Mouse (Mus musculus) G1E-ER4 (cell line): Measurements from ENCODE around the gene Ccr7. TPM values are rescaled to one million over a fixed set of nuclear protein-coding genes. Genes with fewer than 3 reads are reported as not detected.

Source experiments
- GATA1 ChIP-seq: IDR thresholded peaks from one replicate; pipeline ENCODE4 v1.8.0; 2012; ENCODE audit warnings: low read length, inconsistent platforms
- polyA plus RNA-seq: library from polyadenylated mRNA; stranded (reverse); fragments of >175 nt; gene quantifications from 2 replicates; pipeline ENCODE4 v1.2.3, GENCODE M21; 2012

Gene Ccr7
- polyA plus RNA-seq, 1 experiment = not detected

- no peak for TF ChIP-seq GATA1
Observed at GRCm38 (mm10) chr11:99113111-99113510, 41.8 kb downstream of the Ccr7 start.

GRCm38 (mm10) chr11:99112700-99113099, 42.2 kb downstream of the Ccr7 start:
- no peak for TF ChIP-seq GATA1

- TF ChIP-seq GATA1 = no peak
Observed at GRCm38 (mm10) chr11:99111631-99112030, 43.2 kb downstream of the Ccr7 start.

GRCm38 (mm10) chr11:99111155-99111554, 43.7 kb downstream of the Ccr7 start:
- no peak for TF ChIP-seq GATA1

- no peak for TF ChIP-seq GATA1
Observed at GRCm38 (mm10) chr11:99110370-99111110, 44.3 kb downstream of the Ccr7 start.

GRCm38 (mm10) chr11:99108296-99108695, 46.6 kb downstream of the Ccr7 start:
- no peak for TF ChIP-seq GATA1

GRCm38 (mm10) chr11:99105981-99106726, 48.7 kb downstream of the Ccr7 start:
- no peak for TF ChIP-seq GATA1

- peak; percentile 65 for TF ChIP-seq GATA1
Observed at GRCm38 (mm10) chr11:99104609-99105410, 50.1 kb downstream of the Ccr7 start.

- no peak for TF ChIP-seq GATA1
Observed at GRCm38 (mm10) chr11:99102575-99103270, 52.2 kb downstream of the Ccr7 start.

- no peak for TF ChIP-seq GATA1
Observed at GRCm38 (mm10) chr11:99101693-99102092, 53.2 kb downstream of the Ccr7 start.

- TF ChIP-seq GATA1 = no peak
Observed at GRCm38 (mm10) chr11:99100215-99100614, 54.7 kb downstream of the Ccr7 start.

- TF ChIP-seq GATA1 = no peak
Observed at GRCm38 (mm10) chr11:99099516-99099915, 55.4 kb downstream of the Ccr7 start.

GRCm38 (mm10) chr11:99098924-99099323, 56.0 kb downstream of the Ccr7 start:
- no peak for TF ChIP-seq GATA1

- TF ChIP-seq GATA1 = no peak
Observed at GRCm38 (mm10) chr11:99096996-99097774, 57.7 kb downstream of the Ccr7 start.

GRCm38 (mm10) chr11:99096417-99096816, 58.5 kb downstream of the Ccr7 start:
- no peak for TF ChIP-seq GATA1
